19 mouse cellular contexts compared by ENCODE assay signal in genomic region chr14:116894316-116894715, GRCm38 (mm10). TPM values are rescaled to one million over a fixed set of nuclear protein-coding genes. Genes with fewer than 3 reads are reported as not detected.
A peak's percentile ranks its signal among the peaks of the same experiment; 100 is the strongest.
DNase-seq lines count a peak whose midpoint lies in the region; ATAC-seq and TF ChIP-seq lines count a peak whose summit lies in the region.
"Had no signal": no experiment of that assay in that cellular context is flagged by ENCODE, and none has a peak within 500 bp of the region (broad histone marks: within the 10 kb centered on the region; RNA-seq: fewer than 3 reads in every experiment).

No protein-coding gene starts in this region.

- no peak for TF ChIP-seq CTCF in intestine, postnatal 0 days (IDR thresholded peaks at IDR 0.05; ENCODE audit: low read depth)

- H3K9me3 ChIP-seq in intestine, embryonic 15.5 days, result no peaks in the 10 kb centered on the region
- no peaks in the 10 kb centered on the region for H3K9me3 ChIP-seq in intestine, postnatal 0 days (ENCODE audit: control insufficient read depth)
- H3K9me3 ChIP-seq in embryonic facial prominence, embryonic 10.5 days, result no peaks in the 10 kb centered on the region
- H3K9me3 ChIP-seq: embryonic facial prominence, embryonic 12.5 days; forebrain, embryonic 12.5 days; forebrain, embryonic 15.5 days had no signal

- H3K27ac ChIP-seq in intestine, embryonic 15.5 days, result no peak overlapping the region
- H3K27ac ChIP-seq in intestine, postnatal 0 days (ENCODE audit: low read depth, low read length), result no peak overlapping the region
- H3K27ac ChIP-seq in embryonic facial prominence, embryonic 10.5 days (replicated peaks), result no peak overlapping the region
- H3K27ac ChIP-seq: embryonic facial prominence, embryonic 12.5 days; forebrain, embryonic 12.5 days; forebrain, embryonic 15.5 days had no signal

- no peak overlapping the region for H3K9ac ChIP-seq in intestine, embryonic 15.5 days
- no peak overlapping the region for H3K9ac ChIP-seq in intestine, postnatal 0 days (ENCODE audit: low read depth, low read length)
- H3K9ac ChIP-seq: embryonic facial prominence, embryonic 12.5 days; forebrain, embryonic 12.5 days; forebrain, embryonic 15.5 days; forebrain, postnatal 0 days had no signal

- WGBS in intestine, embryonic 15.5 days, result 27% methylated on average over 3 of the region's 3 CpGs
- 18% methylated on average over 3 of the region's 3 CpGs for WGBS in intestine, postnatal 0 days
- WGBS in embryonic facial prominence, embryonic 10.5 days, result 76% methylated on average over 3 of the region's 3 CpGs

- no peaks in the 10 kb centered on the region for H3K27me3 ChIP-seq in intestine, embryonic 15.5 days (replicated peaks)
- H3K27me3 ChIP-seq in intestine, postnatal 0 days (replicated peaks; ENCODE audit: control insufficient read depth, insufficient read depth, low read length), result no peaks in the 10 kb centered on the region
- H3K27me3 ChIP-seq in embryonic facial prominence, embryonic 10.5 days (replicated peaks; ENCODE audit: low read depth, poor library complexity, severe bottlenecking), result no peaks in the 10 kb centered on the region
- H3K27me3 ChIP-seq: embryonic facial prominence, embryonic 12.5 days; forebrain, embryonic 12.5 days; forebrain, embryonic 15.5 days had no signal

- DNase-seq in lung, postnatal 14 days, result no peak
- DNase-seq in embryonic facial prominence, embryonic 10.5 days (ENCODE audit: low spot score), result no peak
- no peak for DNase-seq in frontal cortex, adult 2 months (ENCODE audit: extremely low spot score in 1 of 2, low spot score in 1 of 2)
- DNase-seq: adrenal gland, adult 2 months; adrenal gland, postnatal 10 days; adrenal gland, postnatal 25 days; cerebellum, adult 11 months; cerebellum, adult 18-20 months; cerebellum, adult 8-10 months; cerebellum, adult 9-11 months; cerebellum, postnatal 14 days; cerebellum, postnatal 36 days; embryo, embryonic 11 days; forebrain, postnatal 0 days had no signal

- H3K4me1 ChIP-seq in intestine, embryonic 15.5 days (replicated peaks), result no peaks in the 10 kb centered on the region
- H3K4me1 ChIP-seq in intestine, postnatal 0 days (replicated peaks; ENCODE audit: control insufficient read depth, insufficient read depth, low read length), result no peaks in the 10 kb centered on the region
- H3K4me1 ChIP-seq in embryonic facial prominence, embryonic 10.5 days, result no peaks in the 10 kb centered on the region
- H3K4me1 ChIP-seq: embryonic facial prominence, embryonic 12.5 days; forebrain, embryonic 12.5 days; forebrain, embryonic 15.5 days had no signal

- no peaks in the 10 kb centered on the region for H3K36me3 ChIP-seq in intestine, embryonic 15.5 days
- H3K36me3 ChIP-seq in intestine, postnatal 0 days (ENCODE audit: control insufficient read depth, insufficient read depth), result no peaks in the 10 kb centered on the region
- no peaks in the 10 kb centered on the region for H3K36me3 ChIP-seq in embryonic facial prominence, embryonic 10.5 days (replicated peaks)
- H3K36me3 ChIP-seq: embryonic facial prominence, embryonic 12.5 days; forebrain, embryonic 12.5 days; forebrain, embryonic 15.5 days had no signal

- no peak overlapping the region for H3K4me3 ChIP-seq in intestine, embryonic 15.5 days (replicated peaks)
- H3K4me3 ChIP-seq in intestine, postnatal 0 days (ENCODE audit: low read depth, low read length), result no peak overlapping the region
- H3K4me3 ChIP-seq in embryonic facial prominence, embryonic 10.5 days, result no peak overlapping the region
- H3K4me3 ChIP-seq: embryonic facial prominence, embryonic 12.5 days; forebrain, embryonic 12.5 days; forebrain, embryonic 15.5 days had no signal

- no peak overlapping the region for H3K4me2 ChIP-seq in intestine, embryonic 15.5 days (replicated peaks)
- no peak overlapping the region for H3K4me2 ChIP-seq in intestine, postnatal 0 days (replicated peaks; ENCODE audit: low read depth)
- H3K4me2 ChIP-seq: embryonic facial prominence, embryonic 12.5 days; forebrain, embryonic 12.5 days; forebrain, embryonic 15.5 days had no signal

- ATAC-seq in intestine, embryonic 15.5 days, result peak; percentile 86
- 0 out of 2 replicates have a peak, but pooled peaks have one; percentile 13 for ATAC-seq in intestine, postnatal 0 days
- ATAC-seq: forebrain, embryonic 15.5 days; forebrain, postnatal 0 days had no signal

RNA-seq across cellular contexts. Expression of gene Gpc6, which starts 30.8 kb away (rescaled TPM):
- polyA plus RNA-seq in intestine, embryonic 15.5 days (2015; fragmentation: Nextera tagmentation; extraction: Ambion mirVana), result 37.2 and 37.6 TPM in 2 replicates
- 6.6 and 7.5 TPM in 2 replicates for polyA plus RNA-seq in intestine, postnatal 0 days (2015; fragmentation: Nextera tagmentation; extraction: Ambion mirVana)
- 41.4 and 42.9 TPM in 2 replicates for polyA plus RNA-seq in embryonic facial prominence, embryonic 10.5 days (2016; fragmentation: Nextera tagmentation; extraction: Ambion mirVana)
- 3.9 and 4.3 TPM in 2 replicates for polyA plus RNA-seq in frontal cortex, adult 2 months (2012; rRNA removed)
